Mouse (Mus musculus): ENCODE results near the gene Tmem82. TPM values are rescaled to one million over a fixed set of nuclear protein-coding genes. Genes with fewer than 3 reads are reported as not detected.
"Not testable (repeated sequence)": the region's sequence is repeated elsewhere in the genome, so short reads cannot be mapped to it uniquely, and the experiment has no call there.

Gene Tmem82
- polyA plus RNA-seq, 1 experiment: 29.0 TPM

DNA sequence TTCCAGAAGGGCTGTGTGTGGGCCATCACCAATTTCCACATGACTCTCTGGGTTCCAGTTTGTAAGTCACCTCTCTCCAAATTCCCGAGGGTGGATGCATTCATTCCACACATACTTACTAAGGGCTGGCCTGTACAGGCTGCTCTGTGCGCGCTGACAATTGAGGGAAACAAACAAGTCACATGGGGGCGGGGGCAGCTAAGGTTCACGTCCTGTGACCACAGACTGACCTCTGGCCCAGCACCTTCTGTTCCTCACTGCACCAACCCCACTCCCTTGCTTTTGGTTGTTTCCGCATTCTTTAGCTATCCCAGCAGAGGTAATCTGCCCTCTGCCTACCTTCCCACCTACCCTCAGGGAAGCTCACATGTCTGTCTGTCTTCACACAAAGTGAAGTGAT lies 48.4 kb downstream of the Tmem82 start:
- TF ChIP-seq CTCF (conservative IDR thresholded peaks at IDR 0.05; ENCODE audit: insufficient read depth, insufficient read length, low read depth, low read length) (no peak), POLR2A (IDR thresholded peaks at IDR 0.05; ENCODE audit: low read depth, low read length) (no peak)
- Histone ChIP-seq H3K4me1 (ENCODE audit: control insufficient read depth, insufficient read depth, low read length) (peaks cover 49% of the 10 kb centered on the region), H3K27ac (ENCODE audit: insufficient read depth, low read depth, low read length) (peak overlapping the region; percentile 90), H3K36me3 (ENCODE audit: control insufficient read depth, insufficient read depth, low read length) (no peaks in the 10 kb centered on the region), H3K27me3 (replicated peaks; ENCODE audit: control insufficient read depth, insufficient read depth, low read length) (no peaks in the 10 kb centered on the region), H3K4me3 (ENCODE audit: insufficient read depth, low read depth, low read length) (no peak overlapping the region)
- 16% methylated on average over 6 of the region's 6 CpGs for WGBS
- peak; percentile 96 for DNase-seq

- H3K36me3 ChIP-seq (ENCODE audit: control insufficient read depth, insufficient read depth, low read length): no peaks in the 10 kb centered on the region
- H3K27me3 ChIP-seq (replicated peaks; ENCODE audit: control insufficient read depth, insufficient read depth, low read length): no peaks in the 10 kb centered on the region
- TF ChIP-seq POLR2A (IDR thresholded peaks at IDR 0.05; ENCODE audit: low read depth, low read length): no peak
- TF ChIP-seq CTCF (conservative IDR thresholded peaks at IDR 0.05; ENCODE audit: insufficient read depth, insufficient read length, low read depth, low read length): no peak
- DNase-seq: no peak
- peaks cover 40% of the 10 kb centered on the region for H3K4me1 ChIP-seq (ENCODE audit: control insufficient read depth, insufficient read depth, low read length)
- no peak overlapping the region for H3K4me3 ChIP-seq (ENCODE audit: insufficient read depth, low read depth, low read length)
- no peak overlapping the region for H3K27ac ChIP-seq (ENCODE audit: insufficient read depth, low read depth, low read length)
- WGBS: 72% methylated on average over 5 of the region's 5 CpGs
Measured at GRCm38 (mm10) chr4:141568966-141569365, 49.5 kb downstream of the Tmem82 start.

GRCm38 (mm10) chr4:141567174-141567573 lies 51.3 kb downstream of the Tmem82 start:
- H3K27ac ChIP-seq (ENCODE audit: insufficient read depth, low read depth, low read length): 0 out of 2 replicates have a peak overlapping the region, but pooled peaks have one; percentile 12

DNA sequence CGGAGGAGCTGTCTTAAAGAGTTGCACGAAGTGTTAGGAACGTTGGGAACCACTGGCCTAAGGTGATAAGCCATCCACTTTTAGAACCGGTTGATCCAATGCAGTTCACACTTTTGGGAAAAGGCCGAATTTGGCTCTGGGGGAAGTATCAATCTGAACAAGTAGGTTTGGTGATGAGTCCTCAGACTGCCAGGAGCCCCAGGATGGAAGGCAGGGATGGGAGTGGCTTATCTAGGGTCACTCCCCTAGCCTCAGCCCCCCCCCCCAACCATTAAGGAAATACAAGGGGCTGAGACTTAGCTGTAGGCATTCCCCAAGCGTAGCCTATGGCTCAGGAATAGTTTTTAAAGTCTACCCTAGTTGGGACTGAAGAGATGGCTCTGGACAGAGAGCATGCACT lies 52.2 kb downstream of the Tmem82 start:
- no peak overlapping the region for H3K4me3 ChIP-seq (ENCODE audit: insufficient read depth, low read depth, low read length)
- DNase-seq: no peak
- WGBS: 96% methylated on average over 6 of the region's 6 CpGs
- no peaks in the 10 kb centered on the region for H3K36me3 ChIP-seq (ENCODE audit: control insufficient read depth, insufficient read depth, low read length)
- TF ChIP-seq POLR2A (IDR thresholded peaks at IDR 0.05; ENCODE audit: low read depth, low read length): no peak
- no peak for TF ChIP-seq CTCF (conservative IDR thresholded peaks at IDR 0.05; ENCODE audit: insufficient read depth, insufficient read length, low read depth, low read length)
- H3K4me1 ChIP-seq (ENCODE audit: control insufficient read depth, insufficient read depth, low read length): peaks cover 26% of the 10 kb centered on the region
- no peaks in the 10 kb centered on the region for H3K27me3 ChIP-seq (replicated peaks; ENCODE audit: control insufficient read depth, insufficient read depth, low read length)
- H3K27ac ChIP-seq (ENCODE audit: insufficient read depth, low read depth, low read length): 0 out of 2 replicates have a peak overlapping the region, but pooled peaks have one; percentile 87

More at GRCm38 (mm10) chr4:141567174-141567573, 51.3 kb downstream of the Tmem82 start:
- DNase-seq: peak; percentile 53
- not testable (repeated sequence) for H3K27me3 ChIP-seq (replicated peaks; ENCODE audit: control insufficient read depth, insufficient read depth, low read length); H3K36me3 ChIP-seq (ENCODE audit: control insufficient read depth, insufficient read depth, low read length); H3K4me3 ChIP-seq (ENCODE audit: insufficient read depth, low read depth, low read length)
- WGBS: 80% methylated on average over 7 of the region's 7 CpGs
- H3K4me1 ChIP-seq (ENCODE audit: control insufficient read depth, insufficient read depth, low read length): peaks cover 28% of the 10 kb centered on the region

DNA sequence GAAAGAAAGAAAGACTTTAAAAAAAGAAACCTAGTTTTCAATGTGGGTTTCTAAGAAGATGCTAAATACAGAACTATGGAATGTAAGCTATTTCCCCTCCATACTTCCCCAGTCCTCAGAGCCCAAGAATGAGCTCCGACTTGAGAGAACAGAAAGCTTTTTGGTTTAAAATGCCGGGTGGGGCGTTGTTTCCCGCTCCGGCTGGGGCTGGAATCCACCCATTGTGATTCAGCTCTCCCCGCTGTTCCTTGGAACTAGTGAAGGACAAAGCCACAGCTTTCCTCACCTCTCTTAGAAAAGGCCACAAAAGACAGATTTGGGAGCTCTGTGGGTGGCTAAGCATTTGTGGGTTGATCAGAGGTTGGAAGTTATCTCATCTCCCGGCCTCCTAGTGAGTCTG lies 53.1 kb downstream of the Tmem82 start:
- H3K27ac ChIP-seq (ENCODE audit: insufficient read depth, low read depth, low read length): peak overlapping the region; percentile 87
- peak; percentile 64 for DNase-seq
- TF ChIP-seq POLR2A (IDR thresholded peaks at IDR 0.05; ENCODE audit: low read depth, low read length): no peak
- TF ChIP-seq CTCF (conservative IDR thresholded peaks at IDR 0.05; ENCODE audit: insufficient read depth, insufficient read length, low read depth, low read length): no peak

GRCm38 (mm10) chr4:141564660-141565059 lies 53.8 kb downstream of the Tmem82 start:
- peaks cover 14% of the 10 kb centered on the region; the same call in 1 of the 2 replicates for H3K4me1 ChIP-seq (ENCODE audit: control insufficient read depth, insufficient read depth, low read length)
- 62% methylated on average over 3 of the region's 3 CpGs for WGBS
- H3K27ac ChIP-seq (ENCODE audit: insufficient read depth, low read depth, low read length): peak overlapping the region; percentile 35; the same call in 1 of the 2 replicates
- no peak for DNase-seq
- no peaks in the 10 kb centered on the region for H3K36me3 ChIP-seq (ENCODE audit: control insufficient read depth, insufficient read depth, low read length)
- no peaks in the 10 kb centered on the region for H3K27me3 ChIP-seq (replicated peaks; ENCODE audit: control insufficient read depth, insufficient read depth, low read length)
- TF ChIP-seq CTCF (conservative IDR thresholded peaks at IDR 0.05; ENCODE audit: insufficient read depth, insufficient read length, low read depth, low read length) (no peak), POLR2A (IDR thresholded peaks at IDR 0.05; ENCODE audit: low read depth, low read length) (no peak)
- H3K4me3 ChIP-seq (ENCODE audit: insufficient read depth, low read depth, low read length): no peak overlapping the region

More for the DNA sequence above, 53.1 kb downstream of the Tmem82 start:
- Histone ChIP-seq H3K36me3 (ENCODE audit: control insufficient read depth, insufficient read depth, low read length) (no peaks in the 10 kb centered on the region), H3K4me1 (ENCODE audit: control insufficient read depth, insufficient read depth, low read length) (peaks cover 18% of the 10 kb centered on the region; the same call in 1 of the 2 replicates), H3K27me3 (replicated peaks; ENCODE audit: control insufficient read depth, insufficient read depth, low read length) (no peaks in the 10 kb centered on the region), H3K4me3 (ENCODE audit: insufficient read depth, low read depth, low read length) (no peak overlapping the region)
- whole genome bisulfite sequencing: 45% methylated on average over 7 of the region's 7 CpGs

GRCm38 (mm10) chr4:141564209-141564608 lies 54.2 kb downstream of the Tmem82 start:
- no peak for TF ChIP-seq CTCF (conservative IDR thresholded peaks at IDR 0.05; ENCODE audit: insufficient read depth, insufficient read length, low read depth, low read length)
- Histone ChIP-seq H3K27me3 (replicated peaks; ENCODE audit: control insufficient read depth, insufficient read depth, low read length) (no peaks in the 10 kb centered on the region), H3K27ac (ENCODE audit: insufficient read depth, low read depth, low read length) (0 out of 2 replicates have a peak overlapping the region, but pooled peaks have one; percentile 35), H3K36me3 (ENCODE audit: control insufficient read depth, insufficient read depth, low read length) (no peaks in the 10 kb centered on the region), H3K4me3 (ENCODE audit: insufficient read depth, low read depth, low read length) (no peak overlapping the region), H3K4me1 (ENCODE audit: control insufficient read depth, insufficient read depth, low read length) (peaks cover 12% of the 10 kb centered on the region; the same call in 1 of the 2 replicates)
- WGBS: 97% methylated on average over 4 of the region's 4 CpGs
- DNase-seq: no peak

Other genes starting within 250 kb of the Tmem82 start
- gene Clcnka, start 219.9 kb downstream of the Tmem82 start, polyA plus RNA-seq (2012; rRNA removed): 99.3 and 105 TPM in 2 replicates
- gene Clcnkb, start 202.6 kb downstream of the Tmem82 start, polyA plus RNA-seq (2012; rRNA removed): 286 and 318 TPM in 2 replicates
- 2.9 and 9.5 TPM in 2 replicates for gene Hspb7, start 197.9 kb downstream of the Tmem82 start, polyA plus RNA-seq (2012; rRNA removed)
- gene Srarp, start 182.5 kb downstream of the Tmem82 start, polyA plus RNA-seq (2012; rRNA removed): 0.11 and 0.14 TPM in 2 replicates
- gene Zbtb17, start 174.0 kb downstream of the Tmem82 start, polyA plus RNA-seq (2012; rRNA removed): 23.4 and 28.9 TPM in 2 replicates
- gene Spen, start 80.0 kb downstream of the Tmem82 start, polyA plus RNA-seq (2012; rRNA removed): 15.9 and 19.6 TPM in 2 replicates
- 10.2 and 10.5 TPM in 2 replicates for gene Fblim1, start 12.5 kb downstream of the Tmem82 start, polyA plus RNA-seq (2012; rRNA removed)
- gene Slc25a34, start 5.2 kb upstream of the Tmem82 start, polyA plus RNA-seq (2012; rRNA removed): 30.1 and 33.8 TPM in 2 replicates
- gene Plekhm2, start 46.3 kb upstream of the Tmem82 start, polyA plus RNA-seq (2012; rRNA removed): 79.7 and 85.4 TPM in 2 replicates
- 18.2 and 25.8 TPM in 2 replicates for gene Rsc1a1, start 67.0 kb upstream of the Tmem82 start, polyA plus RNA-seq (2012; rRNA removed)
- gene Ddi2, start 104.8 kb upstream of the Tmem82 start, polyA plus RNA-seq (2012; rRNA removed): 21.9 and 23.4 TPM in 2 replicates
- gene Agmat, start 128.0 kb upstream of the Tmem82 start, polyA plus RNA-seq (2012; rRNA removed): 9.4 and 10.8 TPM in 2 replicates
- gene Dnajc16, start 172.3 kb upstream of the Tmem82 start, polyA plus RNA-seq (2012; rRNA removed): 12.6 and 13.6 TPM in 2 replicates
- gene Casp9, start 175.0 kb upstream of the Tmem82 start, polyA plus RNA-seq (2012; rRNA removed): 22.2 and 23.7 TPM in 2 replicates
- 0.52 TPM in 1 of 2 replicates, not detected in the other for gene Cela2a, start 207.5 kb upstream of the Tmem82 start, polyA plus RNA-seq (2012; rRNA removed)
- gene Ctrc, start 227.7 kb upstream of the Tmem82 start, polyA plus RNA-seq (2012; rRNA removed): 0.10 TPM in 1 of 2 replicates, not detected in the other

Measured in kidney, adult 2 months (tissue).